Mouse (Mus musculus) neutrophil, adult 5-6 weeks (primary cell): ENCODE data around the gene Ccdc177. TPM values are rescaled to one million over a fixed set of nuclear protein-coding genes. Genes with fewer than 3 reads are reported as not detected.

ENCODE experiments used
- ATAC-seq: fragments of 151-379, 151-347 bp; 2 replicates; pipeline ENCODE4 v1.8.0; 2017; ENCODE audit warnings: mild to moderate bottlenecking, moderate TSS enrichment; ENCODE audit not compliant: insufficient number of reproducible peaks, poor library complexity, low FRiP score, severe bottlenecking; ENCODE audit errors: extremely low read depth
- total RNA-seq: library from RNA; stranded (forward); fragments of 200-1000 nt; gene quantifications from 2 replicates; pipeline ENCODE4 v1.2.3, GENCODE M21; 2017

Gene Ccdc177
- total RNA-seq, 1 experiment from 2014 or later, result not detected

- ATAC-seq, result no peak
Observed at GRCm38 (mm10) chr12:80787604-80788003, 27.1 kb upstream of the Ccdc177 start.

GRCm38 (mm10) chr12:80786591-80786990, 26.1 kb upstream of the Ccdc177 start:
- no peak for ATAC-seq

GRCm38 (mm10) chr12:80785597-80785996, 25.1 kb upstream of the Ccdc177 start:
- ATAC-seq, result no peak

- ATAC-seq, result peak; percentile 26; the same call in 1 of the 2 replicates
Observed at GRCm38 (mm10) chr12:80785005-80785404, 24.5 kb upstream of the Ccdc177 start.

- no peak for ATAC-seq
Observed at GRCm38 (mm10) chr12:80783889-80784288, 23.4 kb upstream of the Ccdc177 start.

GRCm38 (mm10) chr12:80782892-80783291, 22.4 kb upstream of the Ccdc177 start:
- no peak for ATAC-seq

GRCm38 (mm10) chr12:80782190-80782589, 21.7 kb upstream of the Ccdc177 start:
- ATAC-seq, result no peak

GRCm38 (mm10) chr12:80779760-80780159, 19.3 kb upstream of the Ccdc177 start:
- ATAC-seq, result no peak

GRCm38 (mm10) chr12:80778188-80778936, 17.9 kb upstream of the Ccdc177 start:
- ATAC-seq, result 0 out of 2 replicates have a peak, but pooled peaks have one; percentile 1

GRCm38 (mm10) chr12:80776046-80776634, 15.7 kb upstream of the Ccdc177 start:
- no peak for ATAC-seq

- no peak for ATAC-seq
Observed at GRCm38 (mm10) chr12:80774786-80775185, 14.3 kb upstream of the Ccdc177 start.

- ATAC-seq, result peak; percentile 83
Observed at GRCm38 (mm10) chr12:80769697-80770096, 9.2 kb upstream of the Ccdc177 start.

- ATAC-seq, result no peak
Observed at GRCm38 (mm10) chr12:80764116-80764515, 3.6 kb upstream of the Ccdc177 start.

- ATAC-seq, result no peak
Observed at GRCm38 (mm10) chr12:80762982-80763381, 2.5 kb upstream of the Ccdc177 start.

GRCm38 (mm10) chr12:80759713-80760395, 633 bp downstream of the Ccdc177 start:
- no peak for ATAC-seq

- ATAC-seq, result no peak
Observed at GRCm38 (mm10) chr12:80759387-80759712, 1.1 kb downstream of the Ccdc177 start.

- no peak for ATAC-seq
Observed at GRCm38 (mm10) chr12:80758559-80759386, 1.7 kb downstream of the Ccdc177 start.

GRCm38 (mm10) chr12:80757751-80758558, 2.5 kb downstream of the Ccdc177 start:
- ATAC-seq, result no peak
